Mouse (Mus musculus): ENCODE measurements around the gene Iapp.

- TF ChIP-seq USF1 (IDR thresholded peaks at IDR 0.05; ENCODE audit: low read depth) = no peak
- TF ChIP-seq CTCF (IDR thresholded peaks at IDR 0.05; ENCODE audit: control insufficient read depth, insufficient read depth, insufficient read length) = no peak
- TF ChIP-seq MYOG (IDR thresholded peaks at IDR 0.05; ENCODE audit: control insufficient read depth, extremely low read depth, insufficient read length) = no peak
- TF ChIP-seq CEBPB (IDR thresholded peaks at IDR 0.05; ENCODE audit: low read depth) = no peak
- TF ChIP-seq MYOD1 (IDR thresholded peaks at IDR 0.05; ENCODE audit: control insufficient read depth, insufficient read length, low read depth) = no peak
- no peak for TF ChIP-seq MAX (IDR thresholded peaks at IDR 0.05)
Measured at GRCm38 (mm10) chr6:142322881-142323280, 24.7 kb downstream of the Iapp start, which contains the start of gene Slco1a5.

All from C2C12 (cell line).